Mouse (Mus musculus): ENCODE data around the gene Sh2d1b1. TPM values are rescaled to one million over a fixed set of nuclear protein-coding genes. Genes with fewer than 3 reads are reported as not detected.

The Sh2d1b1 gene
- polyA plus RNA-seq, 1 experiment from 2014 or later, result 0.13 TPM

DNA sequence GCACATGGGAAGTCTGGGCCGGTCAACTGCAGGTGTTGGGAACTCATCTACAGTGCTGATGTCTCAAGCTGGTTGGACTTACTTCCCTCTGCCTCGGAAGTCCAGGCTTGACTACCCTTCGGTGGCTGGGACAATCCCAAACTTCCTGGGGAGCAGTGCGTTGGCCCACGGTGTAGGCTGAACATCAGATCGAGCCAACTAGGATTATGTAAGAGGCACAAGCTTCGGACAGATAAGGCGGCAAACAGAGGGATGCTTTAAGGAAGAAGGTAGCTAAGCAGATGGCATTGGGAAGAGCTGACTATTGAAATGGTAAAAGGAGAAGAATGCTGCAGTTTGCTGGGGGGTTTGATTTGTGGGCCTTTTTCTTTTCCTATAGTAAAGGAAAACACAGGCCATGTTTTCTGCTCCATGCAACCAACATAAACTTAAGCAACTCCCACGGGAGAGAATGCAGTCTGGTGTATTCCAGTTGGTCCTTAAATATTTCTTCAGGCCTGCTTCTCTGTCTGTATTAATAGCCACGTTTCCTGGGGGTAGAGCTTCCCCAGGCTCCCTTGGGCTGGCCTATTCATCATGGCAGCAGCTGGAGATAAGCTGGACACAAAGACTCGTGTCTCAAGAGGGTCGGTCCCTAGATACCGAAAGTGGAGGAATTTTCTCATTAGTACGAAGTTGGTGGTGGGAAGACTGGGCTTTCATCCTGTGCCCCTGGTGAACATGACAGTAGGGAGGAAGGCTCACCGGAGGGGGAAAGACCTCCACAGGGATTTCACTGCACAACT, 17.9 kb downstream of the Sh2d1b1 start:
- no peaks in the 10 kb centered on the region for H3K9me3 ChIP-seq
- no peaks in the 10 kb centered on the region for H3K4me1 ChIP-seq
- no peak for ATAC-seq (ENCODE audit: insufficient number of reproducible peaks, low FRiP score, low TSS enrichment, low read depth)
- H3K27ac ChIP-seq, result no peak overlapping the region
- no peaks in the 10 kb centered on the region for H3K27me3 ChIP-seq
- H3K4me3 ChIP-seq, result no peak overlapping the region
- no peak overlapping the region for H3K4me2 ChIP-seq
- WGBS, result 83% methylated on average over 15 of the region's 15 CpGs
- no peaks in the 10 kb centered on the region for H3K36me3 ChIP-seq
- H3K9ac ChIP-seq, result no peak overlapping the region

GRCm38 (mm10) chr1:170299496-170299895, 22.4 kb downstream of the Sh2d1b1 start:
- Histone ChIP-seq H3K9ac (no peak overlapping the region), H3K9me3 (no peaks in the 10 kb centered on the region), H3K4me2 (no peak overlapping the region), H3K36me3 (no peaks in the 10 kb centered on the region), H3K4me1 (no peaks in the 10 kb centered on the region), H3K4me3 (no peak overlapping the region), H3K27me3 (no peaks in the 10 kb centered on the region), H3K27ac (no peak overlapping the region)
- 73% methylated on average over 4 of the region's 4 CpGs for WGBS
- ATAC-seq (ENCODE audit: insufficient number of reproducible peaks, low FRiP score, low TSS enrichment, low read depth), result no peak

DNA sequence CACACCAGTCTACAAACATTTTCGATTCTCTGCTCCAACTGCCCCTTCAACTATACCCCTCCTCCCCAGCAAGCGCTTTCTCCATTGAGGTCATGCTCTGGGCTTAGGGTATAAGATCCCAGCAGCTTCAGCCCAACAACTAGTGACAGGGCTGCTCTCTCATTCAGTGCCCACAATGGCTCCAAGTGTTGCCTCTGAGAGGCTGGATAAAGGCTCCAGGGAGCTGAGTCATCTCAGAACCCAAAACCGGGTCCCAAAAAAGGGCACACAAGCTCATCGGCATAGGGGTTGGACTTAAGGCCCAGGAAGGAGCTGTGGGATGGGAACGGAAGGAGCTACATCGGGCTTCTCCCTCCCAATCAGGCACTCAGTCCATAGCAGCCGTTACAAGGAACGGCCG, 24.6 kb downstream of the Sh2d1b1 start:
- ATAC-seq (ENCODE audit: insufficient number of reproducible peaks, low FRiP score, low TSS enrichment, low read depth), result no peak
- Histone ChIP-seq H3K27ac (no peak overlapping the region), H3K9ac (no peak overlapping the region), H3K4me3 (no peak overlapping the region), H3K27me3 (no peaks in the 10 kb centered on the region), H3K4me1 (no peaks in the 10 kb centered on the region), H3K36me3 (no peaks in the 10 kb centered on the region), H3K4me2 (no peak overlapping the region), H3K9me3 (no peaks in the 10 kb centered on the region)
- 94% methylated on average over 9 of the region's 9 CpGs for WGBS

- ATAC-seq (ENCODE audit: insufficient number of reproducible peaks, low FRiP score, low TSS enrichment, low read depth), result no peak
- 73% methylated on average over 6 of the region's 6 CpGs for WGBS
- H3K4me3 ChIP-seq, result no peak overlapping the region
- no peaks in the 10 kb centered on the region for H3K36me3 ChIP-seq
- no peaks in the 10 kb centered on the region for H3K27me3 ChIP-seq
- no peaks in the 10 kb centered on the region for H3K9me3 ChIP-seq
- H3K4me2 ChIP-seq, result no peak overlapping the region
- no peak overlapping the region for H3K27ac ChIP-seq
- H3K9ac ChIP-seq, result no peak overlapping the region
- H3K4me1 ChIP-seq, result no peaks in the 10 kb centered on the region
Measured at GRCm38 (mm10) chr1:170302456-170302855, 25.3 kb downstream of the Sh2d1b1 start.

DNA sequence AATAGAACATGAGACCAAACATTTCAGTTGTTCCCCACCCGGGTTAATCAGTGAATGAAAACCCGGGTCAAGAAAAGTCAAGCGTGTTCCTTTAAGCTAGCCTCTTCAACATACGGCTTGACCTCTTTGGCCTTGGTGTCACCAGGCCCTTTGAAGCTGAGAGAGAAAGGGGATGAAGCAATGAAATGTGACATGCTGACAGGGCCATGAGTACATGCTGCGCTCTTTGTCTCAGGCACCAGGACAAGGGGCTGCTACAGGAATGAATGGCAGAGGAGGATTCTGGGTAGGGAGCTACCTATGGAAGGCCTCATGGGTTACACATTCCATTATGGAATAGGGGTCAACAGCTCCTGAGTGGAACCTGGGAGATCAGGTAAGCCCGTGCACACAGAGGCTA, 26.0 kb downstream of the Sh2d1b1 start:
- no peaks in the 10 kb centered on the region for H3K27me3 ChIP-seq
- H3K9ac ChIP-seq, result no peak overlapping the region
- H3K27ac ChIP-seq, result no peak overlapping the region
- ATAC-seq (ENCODE audit: insufficient number of reproducible peaks, low FRiP score, low TSS enrichment, low read depth), result no peak
- H3K4me3 ChIP-seq, result no peak overlapping the region
- no peaks in the 10 kb centered on the region for H3K36me3 ChIP-seq
- no peak overlapping the region for H3K4me2 ChIP-seq
- no peaks in the 10 kb centered on the region for H3K4me1 ChIP-seq
- 77% methylated on average over 6 of the region's 6 CpGs for WGBS
- no peaks in the 10 kb centered on the region for H3K9me3 ChIP-seq

DNA sequence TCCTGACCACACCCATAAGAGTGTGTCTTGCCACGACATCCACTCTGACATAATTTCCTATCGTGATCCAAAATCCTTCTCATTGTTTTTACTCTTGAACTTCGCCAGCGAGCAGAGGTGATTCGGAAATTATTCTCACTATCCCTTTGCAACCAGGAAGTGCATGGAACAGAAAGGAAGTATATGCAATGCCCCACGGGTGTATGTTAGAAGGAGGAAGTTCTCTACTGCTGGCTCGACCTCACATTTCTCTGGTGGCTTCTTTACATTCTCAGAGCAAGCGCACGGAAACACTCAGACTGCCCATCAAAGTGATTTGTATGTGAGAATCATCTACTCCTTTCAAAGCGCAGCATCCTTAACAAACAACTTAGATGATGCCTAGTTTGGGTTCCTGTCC, 27.9 kb downstream of the Sh2d1b1 start:
- ATAC-seq (ENCODE audit: insufficient number of reproducible peaks, low FRiP score, low TSS enrichment, low read depth), result no peak
- H3K36me3 ChIP-seq, result no peaks in the 10 kb centered on the region
- 87% methylated on average over 10 of the region's 10 CpGs for WGBS

DNA sequence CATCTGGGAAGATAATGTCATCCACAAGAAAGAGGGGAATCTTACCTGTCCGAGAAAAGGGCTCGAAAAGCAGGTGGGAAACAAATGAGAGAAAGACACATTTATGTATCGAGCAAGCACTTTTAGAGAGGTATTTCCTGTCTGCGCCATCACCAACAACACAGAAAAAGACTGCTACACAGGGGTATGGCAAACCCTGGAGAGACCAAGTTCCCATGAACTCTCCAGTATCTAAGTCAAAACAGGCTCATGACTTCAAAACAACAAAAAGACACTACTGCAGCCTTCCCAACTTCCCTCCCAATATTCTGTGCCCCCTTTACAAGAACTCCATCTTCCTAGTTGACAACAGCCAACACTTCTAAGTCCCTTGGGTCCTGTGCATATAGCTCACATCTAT, 29.1 kb downstream of the Sh2d1b1 start, which contains the start of gene Gm7694:
Gene Gm7694, minus strand, starts transcription at position 101 of the 400 bp plus-strand sequence.
- no peaks in the 10 kb centered on the region for H3K4me1 ChIP-seq
- H3K27ac ChIP-seq, result no peak within 1 kb of the TSS
- H3K9me3 ChIP-seq, result no peaks in the 10 kb centered on the region
- no peak within 1 kb of the TSS for H3K4me2 ChIP-seq
- no peaks in the 10 kb centered on the region for H3K36me3 ChIP-seq
- no peak within 1 kb of the TSS for H3K4me3 ChIP-seq
- WGBS, result 95% methylated on average over 4 of the region's 4 CpGs
- no peak for ATAC-seq (ENCODE audit: insufficient number of reproducible peaks, low FRiP score, low TSS enrichment, low read depth)
- no peak within 1 kb of the TSS for H3K9ac ChIP-seq
- H3K27me3 ChIP-seq, result no peaks in the 10 kb centered on the region

More for the DNA sequence above, 27.9 kb downstream of the Sh2d1b1 start:
- no peak overlapping the region for H3K4me2 ChIP-seq
- no peaks in the 10 kb centered on the region for H3K4me1 ChIP-seq
- no peak overlapping the region for H3K9ac ChIP-seq
- H3K27ac ChIP-seq, result no peak overlapping the region
- no peaks in the 10 kb centered on the region for H3K9me3 ChIP-seq
- H3K27me3 ChIP-seq, result no peaks in the 10 kb centered on the region
- H3K4me3 ChIP-seq, result no peak overlapping the region

GRCm38 (mm10) chr1:170308503-170308902, 31.4 kb downstream of the Sh2d1b1 start, which contains the start of gene Spata46:
TSS of gene Spata46 (plus strand) at chr1:170308803.
- 88% methylated on average over 4 of the region's 4 CpGs for WGBS
- no peak within 1 kb of the TSS for H3K27ac ChIP-seq
- H3K4me3 ChIP-seq, result no peak within 1 kb of the TSS
- 0 out of 2 replicates have a peak, but pooled peaks cover 2% of the 10 kb centered on the region for H3K4me1 ChIP-seq
- H3K9me3 ChIP-seq, result no peaks in the 10 kb centered on the region
- no peak within 1 kb of the TSS for H3K9ac ChIP-seq
- H3K27me3 ChIP-seq, result no peaks in the 10 kb centered on the region
- no peaks in the 10 kb centered on the region for H3K36me3 ChIP-seq
- no peak within 1 kb of the TSS for H3K4me2 ChIP-seq
- ATAC-seq (ENCODE audit: insufficient number of reproducible peaks, low FRiP score, low TSS enrichment, low read depth), result no peak

DNA sequence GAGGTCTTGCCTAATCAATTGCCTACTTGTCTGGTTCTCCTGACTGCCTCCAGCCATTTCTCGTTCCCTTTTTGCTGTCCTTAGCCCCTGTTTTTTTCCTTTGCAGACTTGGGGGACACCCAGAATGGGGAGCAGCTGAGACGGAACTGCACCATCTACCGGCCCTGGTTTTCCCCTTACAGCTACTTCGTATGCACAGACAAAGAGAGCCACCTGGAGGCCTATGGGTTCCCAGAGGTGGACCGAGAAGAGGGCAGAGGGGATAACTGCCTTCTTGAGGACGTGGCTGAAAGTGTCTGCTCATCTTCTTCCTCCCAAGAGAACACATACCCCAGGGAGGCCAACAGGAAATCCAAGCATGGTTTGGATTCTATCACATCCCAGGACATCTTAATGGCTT, 34.3 kb downstream of the Sh2d1b1 start:
- Histone ChIP-seq H3K4me1 (0 out of 2 replicates have a peak, but pooled peaks cover 7% of the 10 kb centered on the region), H3K9ac (no peak overlapping the region), H3K27me3 (no peaks in the 10 kb centered on the region), H3K4me2 (no peak overlapping the region), H3K9me3 (no peaks in the 10 kb centered on the region), H3K36me3 (no peaks in the 10 kb centered on the region), H3K4me3 (no peak overlapping the region), H3K27ac (no peak overlapping the region)
- no peak for ATAC-seq (ENCODE audit: insufficient number of reproducible peaks, low FRiP score, low TSS enrichment, low read depth)
- 75% methylated on average over 6 of the region's 6 CpGs for WGBS

- Histone ChIP-seq H3K4me2 (no peak overlapping the region), H3K27me3 (no peaks in the 10 kb centered on the region), H3K4me3 (no peak overlapping the region), H3K27ac (no peak overlapping the region), H3K4me1 (no peaks in the 10 kb centered on the region), H3K36me3 (0 out of 2 replicates have a peak, but pooled peaks cover 5% of the 10 kb centered on the region), H3K9me3 (no peaks in the 10 kb centered on the region), H3K9ac (no peak overlapping the region)
- ATAC-seq (ENCODE audit: insufficient number of reproducible peaks, low FRiP score, low TSS enrichment, low read depth), result no peak
- WGBS, result 77% methylated on average over 2 of the region's 2 CpGs
Measured at GRCm38 (mm10) chr1:170322046-170322445, 44.9 kb downstream of the Sh2d1b1 start.

DNA sequence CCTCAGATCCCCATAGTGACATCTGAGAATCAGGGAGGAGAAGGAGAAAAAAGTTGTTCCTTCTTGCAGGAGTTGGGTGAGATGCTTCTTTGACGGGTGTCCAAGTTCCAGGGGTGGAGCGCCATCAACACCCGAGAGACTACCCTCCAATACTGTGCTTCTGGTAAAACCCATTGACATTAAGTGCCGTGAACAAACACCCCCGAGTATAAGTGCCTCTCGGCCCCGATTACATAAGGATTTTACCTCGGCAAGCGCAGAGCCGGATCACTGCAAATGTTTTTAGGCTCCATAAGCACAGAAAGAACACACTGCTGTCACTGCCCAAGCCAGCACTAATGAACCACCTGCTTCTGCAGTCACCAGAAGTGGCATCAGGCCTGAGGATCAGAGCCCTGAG, 45.9 kb downstream of the Sh2d1b1 start:
- ATAC-seq (ENCODE audit: insufficient number of reproducible peaks, low FRiP score, low TSS enrichment, low read depth), result no peak
- no peaks in the 10 kb centered on the region for H3K9me3 ChIP-seq
- H3K27ac ChIP-seq, result no peak overlapping the region
- 0 out of 2 replicates have a peak, but pooled peaks cover 5% of the 10 kb centered on the region for H3K36me3 ChIP-seq
- H3K4me3 ChIP-seq, result no peak overlapping the region
- no peak overlapping the region for H3K9ac ChIP-seq
- 85% methylated on average over 10 of the region's 10 CpGs for WGBS
- no peaks in the 10 kb centered on the region for H3K27me3 ChIP-seq
- H3K4me2 ChIP-seq, result no peak overlapping the region
- H3K4me1 ChIP-seq, result no peaks in the 10 kb centered on the region

DNA sequence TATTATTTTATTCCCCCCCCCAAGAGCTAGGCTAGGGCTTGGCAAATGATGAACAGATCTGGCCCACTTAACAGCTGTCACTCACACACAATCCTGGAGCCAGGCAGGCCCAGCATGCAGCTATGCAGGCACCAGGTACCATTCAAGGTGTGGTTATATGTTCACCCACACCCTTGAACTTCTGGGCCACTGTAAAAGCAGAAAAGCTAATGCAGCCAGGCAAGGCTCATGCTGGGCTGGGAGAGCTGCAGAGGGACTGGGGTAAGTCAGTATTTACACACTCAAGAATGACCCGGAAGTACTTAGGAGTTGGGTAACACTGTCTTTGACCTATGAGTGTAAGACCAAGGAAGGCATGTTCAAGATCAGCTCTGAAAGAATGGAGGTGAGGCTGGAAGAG, 47.2 kb downstream of the Sh2d1b1 start:
- ATAC-seq (ENCODE audit: insufficient number of reproducible peaks, low FRiP score, low TSS enrichment, low read depth), result no peak
- H3K9me3 ChIP-seq, result no peaks in the 10 kb centered on the region

More for the DNA sequence above, 47.2 kb downstream of the Sh2d1b1 start:
- 98% methylated on average over 1 of the region's 1 CpGs for WGBS
- Histone ChIP-seq H3K4me2 (no peak overlapping the region), H3K4me3 (no peak overlapping the region), H3K9ac (no peak overlapping the region), H3K27ac (no peak overlapping the region), H3K36me3 (peaks cover 5% of the 10 kb centered on the region; the same call in 1 of the 2 replicates), H3K27me3 (no peaks in the 10 kb centered on the region), H3K4me1 (no peaks in the 10 kb centered on the region)

Measured in limb, embryonic 15.5 days (tissue).